Mouse (Mus musculus): ENCODE measurements around the gene Nim1k.

- TF ChIP-seq CTCF (IDR thresholded peaks at IDR 0.05; ENCODE audit: borderline replicate concordance, extremely low read depth, insufficient read depth, insufficient read length) (no peak), POLR2A (IDR thresholded peaks at IDR 0.05; ENCODE audit: borderline replicate concordance, extremely low read depth, insufficient read depth, insufficient read length, poor library complexity, severe bottlenecking) (no peak)
Measured at GRCm38 (mm10) chr13:119689709-119690038, 66.0 kb downstream of the Nim1k start.

Measured in brain, embryonic 14.5 days (tissue).